Mouse (Mus musculus) T-helper 1 cell (primary cell): ENCODE results near the gene Ccdc33.

Experiments used
- in situ Hi-C: fragments of 300-600 bp; cut with MboI, MseI; formaldehyde crosslinking; loops from one replicate; pipeline ENCODE4 v1.15.1; 2025; ENCODE audit warnings: high pct_unique_total_duplicates

Gene Ccdc33

DNA sequence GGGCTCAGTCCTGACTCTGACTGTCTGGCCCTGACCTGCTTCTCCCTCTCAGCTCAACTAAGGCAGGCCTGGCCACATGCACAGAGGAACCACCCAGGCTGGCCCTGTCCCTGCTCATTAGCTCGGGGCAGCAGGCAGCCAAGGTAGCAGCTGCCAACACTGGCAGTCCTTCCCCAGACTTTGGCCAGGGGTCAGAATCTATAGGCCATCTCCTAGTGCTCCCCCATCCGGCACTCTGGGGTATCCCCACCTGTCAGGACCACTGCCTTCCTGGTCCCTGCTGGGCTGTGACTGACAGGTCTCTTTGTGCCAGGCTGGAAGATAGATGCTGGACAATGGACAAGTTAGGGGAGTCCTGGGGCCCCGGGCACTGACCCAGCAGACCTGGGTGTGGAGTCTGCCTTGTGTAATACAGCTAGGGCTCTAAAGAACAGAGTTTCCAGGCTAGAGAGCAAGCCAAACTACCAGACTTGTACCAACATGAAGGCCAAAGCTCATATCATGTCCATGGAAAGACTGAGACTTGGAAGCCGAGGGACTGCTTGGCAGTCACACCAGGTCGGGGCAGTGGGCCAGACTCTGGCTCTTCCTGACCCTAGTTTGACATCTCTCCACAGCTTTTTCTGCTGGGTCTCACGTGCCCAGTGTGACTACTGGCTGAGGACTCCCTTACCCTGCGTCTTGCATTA is 25.9 kb downstream of the Ccdc33 start:
- in situ Hi-C loops: no loop called here

DNA sequence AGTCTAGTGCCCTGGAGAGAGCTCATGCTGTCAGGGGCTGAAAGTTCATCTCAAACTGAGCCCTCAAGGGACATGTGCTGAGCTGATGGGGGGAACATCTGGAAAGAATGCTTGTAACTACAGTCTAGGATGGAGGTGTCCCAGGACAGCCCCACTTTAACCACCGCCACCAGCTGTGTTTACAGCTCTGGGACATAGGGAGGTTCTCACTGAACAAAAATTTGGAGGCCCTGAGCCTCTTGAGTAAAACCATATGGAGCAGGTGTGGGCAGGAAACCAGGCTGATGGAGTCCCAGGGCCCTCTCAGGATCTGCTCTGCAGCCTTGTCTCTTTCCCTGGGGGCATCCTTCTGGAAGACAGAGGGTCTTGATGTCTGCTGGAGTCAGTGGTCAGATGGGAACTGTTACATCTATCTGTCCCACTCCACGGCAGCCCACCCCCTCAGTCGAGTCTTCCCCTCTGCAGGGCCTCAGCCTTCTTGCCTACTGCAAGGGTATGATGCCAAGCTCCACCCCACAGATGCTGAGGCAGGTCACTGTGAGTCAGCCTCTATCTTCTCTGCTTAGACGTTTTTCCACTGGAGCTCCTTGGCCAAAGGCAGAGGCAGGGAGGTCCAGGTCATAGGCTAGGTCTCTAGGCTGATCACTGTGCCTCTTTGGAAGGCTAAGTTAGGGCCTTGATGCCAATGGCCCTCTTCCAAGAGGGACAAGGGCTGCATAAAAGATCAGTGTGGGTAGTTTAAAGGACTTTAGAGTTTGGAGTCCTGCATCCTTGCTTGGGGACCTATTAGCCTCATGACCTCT is 26.8 kb downstream of the Ccdc33 start:
- in situ Hi-C loops: no loop called here

- in situ Hi-C loops: loop anchor here (5.0 kb wide), 1 partner anchor 700 kb away; no protein-coding TSS in a partner anchor
Observed at GRCm38 (mm10) chr9:58087277-58087998, 31.2 kb downstream of the Ccdc33 start.

DNA sequence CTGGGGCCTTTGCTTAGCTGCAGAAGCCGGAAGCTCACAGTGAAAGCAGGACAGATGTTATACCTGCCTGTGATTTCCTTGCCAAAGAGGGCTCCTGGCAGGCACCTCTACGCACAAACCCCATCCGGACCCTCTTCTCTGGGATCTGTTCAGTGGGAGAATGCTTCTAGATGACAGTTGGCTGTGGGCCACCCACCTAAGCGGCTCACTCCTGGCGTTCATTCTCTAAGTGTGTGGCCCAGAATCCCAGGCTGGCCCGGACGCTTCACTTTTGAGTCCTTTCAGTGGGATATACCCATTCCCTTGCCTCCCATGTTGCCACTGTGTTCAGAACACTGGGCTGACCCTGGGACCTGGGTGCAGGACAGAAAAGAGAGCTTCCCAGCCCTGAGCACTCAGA is 31.8 kb downstream of the Ccdc33 start:
- in situ Hi-C loops: loop anchor here (5.0 kb wide), 1 partner anchor 700 kb away; no protein-coding TSS in a partner anchor

GRCm38 (mm10) chr9:58086203-58086602 is 32.4 kb downstream of the Ccdc33 start:
- in situ Hi-C loops: loop anchor here (5.0 kb wide), 1 partner anchor 701 kb away; no protein-coding TSS in a partner anchor

DNA sequence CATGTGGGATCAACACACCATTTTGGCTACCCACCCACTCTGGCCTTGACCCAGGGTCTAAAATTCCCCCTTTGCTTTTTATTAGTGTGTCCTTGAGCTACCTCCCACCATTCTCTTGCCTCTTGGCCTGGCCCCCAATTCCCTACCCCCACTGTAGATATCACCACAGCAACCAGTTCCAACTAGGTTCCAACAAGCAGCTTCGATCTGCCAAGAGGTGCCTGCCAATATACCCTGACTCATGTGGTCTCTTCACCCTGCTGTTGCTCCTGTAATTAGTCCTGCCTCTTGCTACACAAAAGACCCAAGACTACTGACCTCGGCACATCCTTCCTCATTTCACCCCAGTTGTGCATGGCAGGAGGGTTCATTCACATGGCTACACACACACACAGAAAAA is 33.5 kb downstream of the Ccdc33 start:
- in situ Hi-C loops: loop anchor here (5.0 kb wide), 1 partner anchor 702 kb away; no protein-coding TSS in a partner anchor

GRCm38 (mm10) chr9:58084586-58084985 is 34.0 kb downstream of the Ccdc33 start:
- in situ Hi-C loops: no loop called here

GRCm38 (mm10) chr9:58074561-58074960 is 44.1 kb downstream of the Ccdc33 start:
- in situ Hi-C loops: no loop called here

- in situ Hi-C loops: no loop called here
Observed at GRCm38 (mm10) chr9:58067546-58067945, 51.1 kb downstream of the Ccdc33 start.

DNA sequence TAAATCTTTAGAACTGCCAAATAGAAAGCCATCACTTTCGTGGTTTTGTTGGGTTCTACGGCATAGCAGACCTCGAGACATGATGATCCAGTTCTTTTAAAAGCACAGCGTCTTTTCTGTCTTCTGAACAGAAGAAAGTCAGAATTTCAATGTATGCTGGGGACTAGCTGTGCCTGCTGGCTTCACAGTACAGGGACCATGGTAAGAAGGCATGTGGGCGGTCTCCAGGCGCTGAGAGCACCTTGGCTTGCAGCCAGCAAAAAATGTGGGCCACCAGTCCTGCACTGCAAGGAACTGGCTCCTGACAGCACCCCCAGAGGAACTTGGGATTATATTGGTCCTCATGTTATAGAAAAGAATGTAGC is 51.9 kb downstream of the Ccdc33 start:
- in situ Hi-C loops: no loop called here

GRCm38 (mm10) chr9:58065977-58066730 is 52.5 kb downstream of the Ccdc33 start:
- in situ Hi-C loops: no loop called here

DNA sequence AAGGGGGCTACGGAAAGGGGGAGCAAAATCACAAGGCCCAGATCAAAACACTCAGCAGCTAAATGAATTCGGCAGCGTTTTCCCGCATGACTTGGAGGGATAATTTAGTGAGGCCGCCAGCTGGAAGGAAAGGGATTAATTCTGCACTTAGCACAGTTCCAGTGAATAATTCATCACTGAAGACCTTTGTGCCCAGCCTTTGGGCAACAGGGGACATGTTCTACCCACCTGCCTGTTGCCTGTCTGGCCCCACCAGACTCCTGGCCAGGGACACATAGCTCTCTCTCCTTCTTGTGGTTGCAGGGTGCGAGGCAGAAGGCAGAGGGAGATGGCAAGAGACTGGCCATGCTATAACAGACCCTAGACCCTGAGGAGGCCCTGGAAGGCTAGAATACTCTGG is 53.1 kb downstream of the Ccdc33 start:
- in situ Hi-C loops: no loop called here

GRCm38 (mm10) chr9:58063531-58063930 is 55.1 kb downstream of the Ccdc33 start, which contains the start of gene Stra6:
Gene Stra6, plus strand, starts transcription at chr9:58063788.
- in situ Hi-C loops: no loop called here

GRCm38 (mm10) chr9:58060677-58061667 is 57.7 kb downstream of the Ccdc33 start:
- in situ Hi-C loops: no loop called here

DNA sequence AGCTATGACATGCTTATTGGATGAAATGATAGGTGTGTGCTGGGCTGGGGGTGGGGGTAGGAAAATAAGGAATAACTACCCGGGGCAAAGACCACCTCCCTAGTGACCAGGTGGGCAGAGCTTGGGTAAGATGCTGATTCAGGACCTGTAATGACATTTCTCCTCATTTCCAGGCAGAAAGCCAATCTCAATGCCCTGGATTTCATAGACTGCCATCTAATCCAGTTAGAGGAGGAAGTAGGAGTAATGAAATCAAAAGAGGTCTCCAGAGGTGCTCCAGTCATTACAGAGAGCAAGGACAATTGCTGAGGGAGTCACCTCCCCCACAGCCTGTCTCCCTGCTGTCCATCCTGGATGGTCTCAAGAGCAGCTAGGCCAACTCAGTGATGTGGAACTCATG is 58.7 kb downstream of the Ccdc33 start:
- in situ Hi-C loops: no loop called here

- in situ Hi-C loops: no loop called here
Observed at GRCm38 (mm10) chr9:58055666-58056065, 63.0 kb downstream of the Ccdc33 start.

DNA sequence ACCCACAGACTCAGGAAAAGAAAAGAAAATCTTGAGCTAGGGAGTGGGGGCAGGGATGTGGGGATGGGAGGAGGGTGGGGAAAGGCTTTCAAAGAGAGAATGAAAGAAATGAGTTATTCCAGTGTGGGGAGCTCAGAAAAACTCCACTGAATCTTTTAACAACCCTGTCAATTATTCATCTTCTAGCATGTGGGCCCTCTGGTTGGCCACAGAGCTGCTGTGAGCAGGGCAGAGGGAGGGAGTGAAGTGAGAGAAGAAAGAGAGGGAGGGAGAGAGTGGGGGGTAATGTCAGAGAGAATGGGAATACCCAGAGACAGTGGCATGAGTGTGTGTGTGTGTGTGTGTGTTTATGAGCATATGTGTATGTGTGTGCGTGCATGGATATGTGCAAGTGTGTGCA is 64.6 kb downstream of the Ccdc33 start:
- in situ Hi-C loops: no loop called here

- in situ Hi-C loops: no loop called here
Observed at GRCm38 (mm10) chr9:58053544-58053943, 65.1 kb downstream of the Ccdc33 start.

- in situ Hi-C loops: no loop called here
Observed at GRCm38 (mm10) chr9:58053102-58053501, 65.5 kb downstream of the Ccdc33 start.

GRCm38 (mm10) chr9:58051937-58052336 is 66.7 kb downstream of the Ccdc33 start:
- in situ Hi-C loops: no loop called here
